Mouse (Mus musculus) embryo, embryonic 10 days (tissue): ENCODE data around the gene Psmg4.

ENCODE experiments used
- DNase-seq: peaks from one replicate; pipeline ENCODE4 v3.0.0-alpha.2; 2015; ENCODE audit warnings: low spot score

Psmg4 gene

DNA sequence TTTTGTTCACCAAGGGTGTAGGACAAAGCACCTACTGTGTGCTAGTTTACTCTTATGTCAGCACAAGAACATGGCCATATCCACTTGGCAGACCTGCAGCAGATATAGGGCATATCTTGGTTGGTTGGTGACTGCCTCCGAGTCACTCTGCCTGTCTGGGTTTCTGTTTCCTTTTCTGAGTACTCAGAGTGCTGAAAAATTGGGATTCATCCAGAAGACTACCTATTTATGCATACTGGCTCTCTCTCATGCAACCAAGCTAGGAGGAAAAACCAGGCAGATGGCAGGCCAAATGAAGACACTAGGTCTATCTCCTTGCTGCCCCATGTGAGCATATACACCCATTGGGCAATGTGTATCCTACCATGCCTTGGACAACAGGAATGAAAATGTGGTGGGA lies 32.9 kb downstream of the Psmg4 start:
- no peak for DNase-seq

DNA sequence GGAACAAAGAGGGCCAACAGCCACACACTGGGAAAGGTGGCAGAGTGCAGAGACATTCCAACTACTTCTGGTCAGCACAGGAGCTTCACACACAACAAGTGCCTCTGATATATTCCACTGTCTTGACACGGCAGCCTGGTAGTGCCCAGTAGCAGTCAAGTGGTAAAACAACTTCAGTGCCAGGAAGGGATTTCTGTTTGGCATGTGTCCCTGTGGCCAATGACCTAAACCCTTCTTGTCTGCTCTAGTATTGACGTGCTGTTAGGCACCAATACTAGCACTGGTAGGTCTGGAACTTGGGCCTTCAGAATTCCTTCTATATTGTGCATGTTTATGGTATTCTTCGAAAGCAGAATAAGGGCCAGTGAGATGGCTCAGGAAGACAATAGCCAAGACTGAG lies 42.5 kb downstream of the Psmg4 start:
- no peak for DNase-seq

DNA sequence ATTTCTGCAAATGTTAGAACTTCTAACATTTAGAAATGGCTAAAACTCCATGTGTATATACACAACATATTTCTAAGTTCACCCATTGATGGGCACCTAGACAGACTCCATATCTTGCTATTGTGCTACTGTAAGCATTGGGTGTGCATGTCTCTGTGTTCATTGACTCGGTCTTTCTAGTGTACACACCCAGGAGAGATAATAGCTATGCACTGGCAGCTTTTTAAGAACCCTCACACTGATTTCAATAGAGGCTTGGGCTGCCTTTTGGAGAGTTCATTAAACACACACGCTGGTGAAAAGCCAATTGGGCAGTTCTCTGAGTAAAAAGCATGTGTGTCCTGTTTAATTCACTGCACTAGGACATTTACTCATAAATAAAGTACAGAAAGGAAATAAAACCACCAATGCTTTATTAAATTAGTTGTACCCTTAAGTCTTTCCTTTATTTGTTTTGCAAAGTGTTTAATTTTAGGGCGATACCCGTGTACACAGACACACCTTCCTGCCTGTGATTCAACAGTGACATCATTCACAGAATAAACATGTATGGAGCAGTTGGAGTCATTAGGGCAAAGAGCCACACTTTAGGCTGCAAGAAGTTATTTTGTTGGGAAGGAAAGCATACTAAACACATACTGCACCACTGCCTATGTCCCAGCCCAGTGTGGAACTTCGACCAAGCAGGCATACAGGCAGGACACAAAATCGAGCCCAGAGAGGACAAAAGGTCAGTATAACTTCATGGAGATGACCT lies 45.1 kb downstream of the Psmg4 start:
- no peak for DNase-seq

DNA sequence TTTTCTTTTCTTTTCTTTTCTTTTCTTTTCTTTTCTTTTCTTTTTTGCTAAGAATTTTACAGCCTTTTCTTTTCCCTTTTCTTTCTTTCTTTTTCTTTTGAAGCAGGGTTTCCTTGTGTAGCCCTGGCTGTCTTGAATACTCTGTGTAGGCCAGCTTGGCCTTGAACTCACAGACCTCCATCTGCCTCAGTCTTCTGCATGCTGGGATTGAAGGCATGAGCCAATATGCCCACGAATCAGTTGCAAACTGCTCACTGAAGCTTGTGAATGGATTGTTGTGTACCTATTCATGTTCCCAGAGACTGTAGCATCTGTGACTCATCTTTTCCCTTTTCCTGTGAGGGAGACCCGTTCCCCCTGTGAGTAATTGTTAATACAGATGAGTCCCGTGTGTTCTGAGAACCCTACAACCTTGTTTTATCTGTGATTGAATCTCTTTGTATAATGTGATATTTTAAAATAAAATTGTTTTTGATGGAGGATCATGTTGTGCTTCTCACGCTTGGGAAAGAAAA lies 48.6 kb downstream of the Psmg4 start:
- no peak for DNase-seq

DNA sequence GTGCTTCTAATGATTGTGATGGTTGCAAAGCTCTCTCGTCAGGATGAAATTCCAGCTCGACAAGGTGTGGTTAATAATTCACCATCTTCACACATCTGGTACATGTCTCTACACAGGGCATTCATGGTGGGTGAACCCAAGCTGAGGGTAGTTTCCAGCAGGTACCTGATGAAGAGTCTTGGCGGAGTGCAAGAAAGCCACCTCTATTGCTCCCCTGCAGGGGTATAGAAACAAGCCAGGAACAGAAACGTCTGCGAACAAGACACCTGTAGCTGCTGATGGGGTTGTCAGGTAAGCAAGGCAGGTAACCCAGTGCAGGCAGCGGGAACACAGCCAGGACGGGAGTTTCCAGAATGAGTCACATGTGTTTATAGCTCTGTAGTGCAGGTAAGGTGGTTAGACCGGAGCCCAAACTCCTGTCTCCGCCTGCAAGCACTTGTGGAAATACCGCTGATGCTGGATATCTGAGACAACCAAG lies 50.0 kb downstream of the Psmg4 start:
- DNase-seq, result no peak

DNA sequence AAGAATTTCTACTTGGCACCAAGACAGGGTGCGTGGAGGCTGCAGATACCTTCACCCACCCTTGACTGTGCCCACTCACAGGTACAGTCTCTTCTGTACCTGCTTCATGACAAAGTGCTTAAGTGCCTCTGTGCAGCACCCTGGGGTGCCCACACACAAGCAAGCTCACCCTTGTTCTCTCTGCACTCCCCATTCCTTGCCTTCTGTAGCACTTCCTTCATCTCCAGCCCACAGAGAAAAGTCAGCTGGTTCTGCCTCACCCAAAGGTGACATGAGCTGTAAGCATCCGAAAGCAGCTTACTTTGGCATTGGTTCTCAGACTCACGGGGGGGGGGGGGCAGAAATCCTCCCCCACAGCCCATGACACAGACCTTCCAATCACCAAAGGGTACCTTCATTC lies 52.1 kb downstream of the Psmg4 start:
- DNase-seq, result no peak

DNA sequence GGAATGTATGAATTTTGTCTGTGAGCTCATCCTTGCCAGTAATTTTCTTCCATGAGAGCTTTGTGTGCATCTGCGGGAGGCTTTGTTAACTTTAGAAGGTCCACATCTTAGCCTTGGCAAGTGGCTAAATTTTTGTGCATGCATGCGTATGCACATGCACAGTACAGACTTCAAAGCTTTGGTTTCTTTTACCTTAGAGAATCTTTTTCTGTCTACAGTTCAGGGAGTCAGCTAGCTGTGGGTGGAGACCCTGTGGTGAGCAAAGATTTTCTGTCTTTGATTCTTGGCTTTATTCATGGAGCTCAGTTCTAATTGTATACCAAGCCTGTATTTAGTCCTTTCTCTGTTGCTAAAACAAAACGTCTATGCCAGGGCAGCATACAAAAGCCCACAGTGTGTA lies 56.0 kb downstream of the Psmg4 start:
- DNase-seq, result no peak

DNA sequence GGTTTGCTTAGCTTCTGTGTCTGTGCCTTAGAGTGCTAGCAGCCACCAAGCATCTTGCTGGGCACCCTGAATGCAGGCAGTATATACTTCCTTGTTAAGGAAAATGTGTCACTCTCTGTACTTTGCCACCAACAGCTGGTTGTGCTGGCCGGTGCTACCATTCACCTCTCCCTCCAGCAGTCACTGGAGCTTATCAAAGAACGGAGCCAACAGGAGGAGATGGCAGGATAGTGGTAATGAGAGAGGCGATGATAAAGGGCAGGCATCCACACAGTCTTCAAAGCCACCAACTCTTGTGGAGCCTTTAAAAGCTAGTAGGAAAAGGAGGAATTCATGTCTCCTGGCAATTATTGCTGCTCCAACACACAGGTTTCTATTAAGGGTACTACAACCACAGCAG lies 57.0 kb downstream of the Psmg4 start:
- DNase-seq, result no peak

DNA sequence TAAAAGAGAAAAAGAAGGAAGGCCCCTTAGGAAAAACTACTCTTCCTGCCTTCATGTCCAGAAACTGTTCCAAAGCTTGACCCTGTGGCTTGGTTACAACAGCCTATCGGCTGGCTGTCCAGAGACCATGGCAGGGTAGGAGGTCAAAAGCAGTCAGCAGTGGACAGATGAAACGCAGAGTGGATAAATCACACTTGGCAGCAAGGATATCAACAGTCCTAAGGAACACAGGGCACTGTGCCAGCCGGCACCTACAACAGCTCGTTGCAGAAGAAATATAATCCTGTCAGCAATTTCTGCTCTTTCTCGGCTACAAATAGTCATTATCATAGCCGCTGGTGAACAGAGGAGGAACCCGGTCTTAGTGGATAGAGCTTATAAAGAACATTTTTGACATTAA lies 60.2 kb downstream of the Psmg4 start:
- no peak for DNase-seq

DNA sequence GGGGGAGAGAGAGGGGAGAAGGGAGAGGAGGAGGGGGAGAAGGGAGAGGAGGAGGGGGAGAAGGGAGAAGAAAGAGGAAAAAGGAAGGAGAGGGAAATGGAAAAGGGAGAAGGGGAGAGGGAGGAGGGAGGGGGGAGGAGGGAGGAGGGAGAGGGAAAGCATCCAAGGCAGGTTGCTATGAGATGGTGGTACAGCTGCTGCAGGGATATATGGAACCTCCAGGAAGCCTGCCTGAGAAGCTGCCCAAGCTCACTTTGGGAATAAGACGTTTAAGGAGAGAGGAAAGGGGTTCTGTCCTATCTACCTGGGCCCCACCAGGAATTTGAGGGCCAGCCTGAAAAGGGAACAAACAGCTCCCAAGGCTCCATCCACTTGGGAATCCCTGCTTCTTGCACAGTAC lies 64.2 kb downstream of the Psmg4 start:
- no peak for DNase-seq
